Mouse (Mus musculus) spleen, postnatal 4 days (tissue): Measurements from ENCODE around the gene Celf5.
A peak's percentile ranks its signal among the peaks of the same experiment; 100 is the strongest.

Source experiments
- DNase-seq, 2 experiments: peaks; one replicate each; pipeline ENCODE4 v3.0.0; 2022; ENCODE audit warnings: low spot score in 2 of 2

The Celf5 gene

DNA sequence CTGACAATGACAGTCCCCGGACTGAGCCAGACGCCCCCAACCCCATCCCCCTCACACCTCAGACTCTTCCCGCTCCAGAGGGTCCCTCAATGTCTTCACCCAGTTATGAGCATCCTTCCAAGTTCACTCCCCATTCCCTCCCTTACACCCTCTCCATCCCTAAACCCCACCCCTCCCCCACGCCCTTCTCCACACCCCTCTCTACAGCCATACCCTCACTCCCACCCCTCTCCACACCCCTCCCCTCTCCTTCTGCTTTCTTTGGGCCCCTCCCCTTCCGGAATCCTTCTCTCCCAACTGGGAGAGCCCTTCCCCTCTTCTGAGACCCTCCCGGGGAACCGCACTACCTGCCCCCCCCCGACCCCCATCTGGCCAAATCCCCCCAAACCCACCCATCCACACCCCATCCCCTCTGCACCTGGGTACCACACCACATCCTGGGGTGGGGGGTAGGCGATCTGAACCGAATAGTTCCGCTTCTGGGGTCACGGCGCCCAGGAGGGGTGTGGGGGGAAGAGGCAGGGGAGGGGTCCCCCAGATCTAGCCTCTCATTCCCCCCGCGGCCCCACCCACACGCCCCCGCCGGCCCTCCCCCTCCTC is 10.0 kb downstream of the Celf5 start:
- DNase-seq, result no peak

DNA sequence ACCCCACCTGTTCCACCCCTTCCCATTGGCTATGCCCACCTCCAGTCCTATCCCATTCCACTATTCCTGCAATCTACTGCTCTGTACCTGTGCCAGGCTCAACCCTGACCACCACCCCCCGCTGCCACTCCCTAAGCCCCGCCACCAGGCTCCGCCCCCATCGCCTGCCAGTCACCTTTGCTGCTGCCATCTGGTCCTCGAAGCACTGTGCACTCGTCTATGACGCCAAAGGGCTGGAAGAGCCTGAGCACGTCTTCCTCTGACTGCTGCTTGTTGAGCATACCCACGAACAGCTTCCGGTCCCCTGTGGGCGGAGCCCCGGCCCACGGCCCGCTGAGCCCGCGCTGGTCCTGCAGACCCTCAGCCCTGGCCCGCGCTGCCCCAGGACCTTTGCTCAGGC is 12.1 kb downstream of the Celf5 start:
- DNase-seq, result no peak

DNA sequence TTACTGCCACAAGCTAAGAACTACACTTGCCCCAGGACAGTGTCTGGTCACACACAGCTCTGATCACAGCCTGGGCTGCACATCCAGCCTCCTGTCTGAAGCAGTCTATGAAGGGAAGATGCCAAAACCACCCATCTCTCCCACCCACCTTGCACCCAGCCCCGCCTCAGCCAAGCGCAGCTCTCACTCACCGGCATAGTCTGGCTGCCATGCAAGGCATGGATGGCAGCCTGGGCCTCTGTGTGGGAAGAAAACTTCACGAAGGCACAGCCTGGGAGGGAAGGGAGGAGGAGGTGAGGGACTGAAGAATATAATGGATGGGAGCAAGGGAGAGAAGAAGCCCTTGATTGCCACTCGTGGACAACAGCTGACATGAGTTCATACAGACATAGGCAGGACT is 13.3 kb downstream of the Celf5 start:
- no peak for DNase-seq

DNA sequence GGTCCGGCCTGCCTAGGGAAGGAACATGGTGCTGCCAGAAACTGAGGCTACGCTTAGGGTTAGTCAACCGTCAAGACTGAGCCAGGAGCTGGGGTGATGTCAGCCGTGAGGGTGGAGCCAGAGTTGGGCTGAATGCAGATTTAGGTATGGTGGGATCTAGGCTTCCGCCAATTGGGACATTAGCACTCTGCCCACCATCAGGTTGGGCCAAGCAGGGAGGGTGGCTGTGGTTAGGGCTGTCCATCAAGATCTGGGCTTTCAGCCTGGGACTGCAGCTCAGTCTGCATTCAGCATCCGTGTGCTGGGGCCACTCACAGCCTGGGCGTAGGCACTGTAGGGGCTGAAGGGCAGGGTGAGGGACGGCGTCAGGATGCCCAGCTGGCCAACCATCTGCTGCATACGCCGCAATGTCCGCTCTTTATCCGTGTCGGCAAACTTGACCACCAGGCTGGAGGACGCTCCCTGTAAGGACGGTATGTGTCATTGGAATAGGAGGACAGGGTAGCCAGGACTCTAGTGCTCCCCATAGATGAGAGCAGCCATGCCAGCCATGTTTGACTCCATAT is 14.8 kb downstream of the Celf5 start:
- DNase-seq, result no peak

- DNase-seq, result peak; percentile 13 to 63
These were observed 15.6 kb downstream of the Celf5 start for GRCm38 (mm10) chr10:81466881-81467280.

DNA sequence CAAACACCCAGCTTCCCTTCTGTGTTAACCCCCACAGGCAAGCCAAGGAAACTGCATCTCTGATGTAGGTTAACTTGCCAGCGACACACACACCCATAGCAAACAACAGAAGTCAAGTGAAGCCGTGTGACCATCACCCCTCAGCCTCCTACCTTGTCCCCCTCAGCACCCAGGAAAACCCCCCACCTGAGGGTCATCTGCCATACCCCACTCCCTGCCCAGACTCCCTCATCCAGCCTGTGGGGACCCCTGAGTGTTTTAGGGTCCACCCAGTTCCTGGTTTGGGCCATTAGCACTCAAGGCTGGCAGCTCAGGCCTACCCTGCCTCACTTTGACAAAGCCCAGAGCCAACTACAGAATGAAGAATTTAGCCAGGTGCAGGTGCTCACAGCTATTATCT is 16.4 kb downstream of the Celf5 start:
- peak in 1 of 2 experiments; percentile 56 for DNase-seq

- peak; percentile 16 to 61 for DNase-seq
These were observed 17.3 kb downstream of the Celf5 start for GRCm38 (mm10) chr10:81465265-81465645.

DNA sequence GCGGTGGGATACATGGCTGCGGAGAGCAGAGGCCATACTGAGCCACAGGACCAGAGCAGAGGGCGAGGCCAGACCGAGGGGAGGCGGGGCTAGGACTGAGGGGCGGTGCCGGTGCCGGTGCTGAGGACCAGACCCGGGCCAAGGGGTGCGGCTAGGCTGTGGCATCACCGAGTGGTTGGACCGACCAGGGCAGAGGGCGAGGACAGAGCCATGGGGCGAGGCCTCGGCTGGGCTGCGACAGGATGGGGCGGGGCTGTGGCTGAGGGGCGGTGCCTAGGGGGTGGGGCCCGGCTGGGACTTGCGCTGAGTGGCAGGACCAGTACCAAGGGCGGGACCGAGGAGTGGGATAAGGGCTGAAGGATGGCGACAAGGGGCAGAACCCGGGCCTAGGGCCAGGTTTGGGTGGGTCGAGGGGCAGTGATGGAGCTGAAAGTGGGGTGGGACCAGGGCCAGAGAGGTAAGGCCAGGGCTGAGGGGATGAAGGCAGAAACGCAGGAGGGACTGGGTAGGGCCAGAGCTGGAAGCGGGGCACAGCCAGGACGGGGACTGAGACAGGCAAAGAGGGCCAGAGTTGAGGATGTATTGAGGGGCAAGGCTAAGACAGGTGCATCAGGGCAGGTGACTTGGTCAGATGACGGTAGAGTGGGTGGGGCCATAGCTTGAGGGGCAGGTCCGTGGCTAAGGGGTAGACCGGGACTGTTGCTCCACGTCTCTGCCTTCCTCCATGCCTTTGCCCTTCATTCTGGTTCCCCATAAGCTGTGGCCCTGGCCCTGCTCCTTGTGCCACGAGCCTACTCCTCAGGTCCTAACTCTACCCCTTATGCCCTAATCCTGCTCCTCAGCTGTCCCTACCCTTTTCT is 17.9 kb downstream of the Celf5 start:
- DNase-seq, result peak; percentile 59 to 80

DNA sequence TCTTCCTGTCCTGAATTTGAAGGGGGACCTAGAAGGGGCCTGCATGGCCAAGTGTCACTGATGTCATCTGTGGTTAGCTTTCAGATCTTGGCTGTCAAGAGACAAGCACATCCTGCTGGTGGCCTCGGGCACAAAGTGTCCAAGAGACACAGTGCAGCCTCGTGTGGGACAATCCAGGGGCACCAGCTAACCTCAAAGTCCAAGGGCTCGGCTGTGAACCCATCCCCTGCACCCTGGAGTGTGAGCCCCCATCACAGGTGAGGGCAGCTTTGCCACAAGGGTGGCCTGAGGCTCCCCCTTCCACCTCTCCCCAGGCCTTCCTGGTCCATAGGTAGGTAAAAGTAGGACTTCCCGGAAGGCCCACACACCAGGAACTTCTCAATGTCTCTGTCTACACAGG is 19.0 kb downstream of the Celf5 start:
- DNase-seq, result peak in 1 of 2 experiments; percentile 61

- peak in 1 of 2 experiments; percentile 58 for DNase-seq
These were observed 19.6 kb downstream of the Celf5 start for GRCm38 (mm10) chr10:81462917-81463316.

GRCm38 (mm10) chr10:81462415-81462804 is 20.1 kb downstream of the Celf5 start:
- DNase-seq, result peak in 1 of 2 experiments; percentile 59

- peak in 1 of 2 experiments; percentile 55 for DNase-seq
These were observed 20.7 kb downstream of the Celf5 start for GRCm38 (mm10) chr10:81461673-81462414.

DNA sequence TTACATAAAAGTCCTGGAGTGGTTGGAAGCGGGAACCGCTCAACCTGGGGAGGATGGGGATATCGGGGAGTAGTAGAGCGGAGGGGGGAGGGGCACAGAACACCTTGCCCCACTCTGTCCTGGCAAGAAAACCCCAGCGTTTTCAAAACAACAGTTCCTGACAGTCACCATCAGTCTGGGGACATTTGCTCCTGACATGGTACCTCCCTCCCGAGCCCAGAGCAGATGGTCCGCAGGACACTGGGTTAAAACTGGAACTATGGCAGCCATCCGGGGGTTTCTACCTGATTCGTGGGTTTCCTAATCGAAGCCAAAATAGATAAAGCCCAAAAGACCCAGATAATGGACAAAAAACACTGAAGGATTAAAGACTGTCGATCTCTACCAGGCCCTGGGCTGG is 21.6 kb downstream of the Celf5 start:
- peak in 1 of 2 experiments; percentile 55 for DNase-seq

GRCm38 (mm10) chr10:81460471-81460870 is 22.0 kb downstream of the Celf5 start:
- peak in 1 of 2 experiments; percentile 55 for DNase-seq

DNA sequence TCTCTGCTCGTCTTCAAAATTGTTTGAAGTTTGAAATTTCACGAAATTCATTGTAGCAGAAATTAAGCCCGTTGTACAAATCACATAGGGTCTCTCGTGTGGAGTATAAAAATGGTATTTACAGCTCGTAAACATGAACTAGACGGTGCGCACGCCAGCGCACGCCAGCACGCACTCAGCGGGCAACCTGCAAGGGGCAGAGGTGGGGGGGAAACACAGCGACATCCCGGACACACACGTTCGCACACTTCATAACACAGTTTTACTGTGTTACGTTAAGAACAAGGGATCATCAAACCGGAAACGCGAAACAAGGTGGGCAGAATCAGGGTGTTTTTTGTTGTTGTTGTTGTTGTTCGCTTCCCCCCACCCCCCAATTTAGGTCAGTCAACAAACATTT is 23.1 kb downstream of the Celf5 start:
- DNase-seq, result no peak

GRCm38 (mm10) chr10:81458267-81458666 is 24.2 kb downstream of the Celf5 start:
- no peak for DNase-seq

DNA sequence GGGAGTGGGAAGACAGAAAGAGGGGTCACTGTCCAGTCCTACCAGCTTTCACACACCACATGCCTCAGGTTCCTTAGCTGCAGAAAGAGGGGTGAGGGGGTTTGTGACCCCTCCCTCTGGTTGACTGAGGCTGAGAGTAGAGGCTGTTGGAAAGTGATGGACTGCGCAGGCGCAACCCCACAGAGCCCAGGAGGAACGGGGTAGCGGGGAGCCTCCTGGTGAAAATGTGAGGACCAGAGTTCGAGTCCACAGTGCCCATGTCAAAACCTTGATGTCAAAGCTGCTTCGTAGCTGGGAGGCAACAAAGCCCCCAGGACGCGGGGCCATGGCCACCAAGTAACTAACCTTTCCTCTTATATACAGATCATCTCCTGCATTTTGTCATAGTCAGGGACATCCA is 24.9 kb downstream of the Celf5 start:
- peak in 1 of 2 experiments; percentile 59 for DNase-seq

DNA sequence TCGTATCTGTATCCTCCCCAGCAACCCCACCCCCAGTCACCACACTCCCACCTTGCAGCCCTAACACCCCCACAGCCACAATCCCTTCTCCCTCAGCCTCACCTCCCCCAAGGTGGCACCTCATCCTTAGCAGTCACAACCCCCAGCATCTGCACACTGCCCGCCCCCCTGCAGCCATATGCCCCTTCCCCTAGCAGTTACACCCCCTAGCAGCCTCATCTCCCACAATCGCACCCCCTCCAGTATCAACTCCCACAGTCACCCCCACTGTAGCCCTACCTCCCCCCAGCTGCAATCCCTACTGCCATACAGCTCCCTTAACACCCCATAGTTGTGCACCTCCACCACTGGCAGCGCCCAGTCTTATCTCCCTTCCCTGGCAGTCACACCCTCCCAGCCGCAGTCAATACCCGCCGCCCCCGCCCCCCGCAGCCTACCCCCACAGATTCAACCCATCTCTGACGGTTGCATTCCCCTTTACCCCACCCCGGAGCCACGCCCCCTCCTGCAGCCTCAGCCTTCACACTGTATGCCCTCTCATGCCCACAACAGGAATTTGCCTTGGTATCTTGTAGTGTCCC is 25.4 kb downstream of the Celf5 start:
- DNase-seq, result peak in 1 of 2 experiments; percentile 56

GRCm38 (mm10) chr10:81455181-81455895 is 27.2 kb downstream of the Celf5 start, which contains the start of gene Nfic:
Gene Nfic (minus strand): TSS chr10:81455635.
- peak in 1 of 2 experiments; percentile 60 for DNase-seq

DNA sequence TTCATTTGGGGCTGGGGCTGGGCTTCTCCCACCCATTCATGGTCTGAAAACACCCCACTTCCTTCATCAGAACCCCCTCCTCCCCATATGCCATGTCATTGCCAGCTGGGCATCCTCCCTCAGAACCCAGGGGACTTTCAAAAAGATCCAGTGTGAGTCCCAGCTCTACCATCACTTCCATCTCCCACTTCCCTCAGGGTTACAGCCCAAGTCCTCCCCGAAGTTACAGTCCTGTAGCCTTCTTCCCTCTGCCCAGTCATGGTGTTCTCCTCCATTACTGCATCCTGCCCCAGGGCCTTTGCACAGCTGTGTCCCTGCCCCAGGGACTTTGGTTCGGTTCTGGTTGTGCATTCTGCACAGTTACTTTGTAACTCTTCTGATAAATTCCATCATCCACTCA is 28.4 kb downstream of the Celf5 start:
- no peak for DNase-seq

- peak in 1 of 2 experiments; percentile 53 for DNase-seq
These were observed 29.6 kb downstream of the Celf5 start for GRCm38 (mm10) chr10:81452947-81453288.
